Mouse (Mus musculus): ENCODE results near the gene Sfrp2. TPM values are rescaled to one million over a fixed set of nuclear protein-coding genes. Genes with fewer than 3 reads are reported as not detected.

Sfrp2 gene
- total RNA-seq, 2 experiments from 2014 or later, result not detected

DNA sequence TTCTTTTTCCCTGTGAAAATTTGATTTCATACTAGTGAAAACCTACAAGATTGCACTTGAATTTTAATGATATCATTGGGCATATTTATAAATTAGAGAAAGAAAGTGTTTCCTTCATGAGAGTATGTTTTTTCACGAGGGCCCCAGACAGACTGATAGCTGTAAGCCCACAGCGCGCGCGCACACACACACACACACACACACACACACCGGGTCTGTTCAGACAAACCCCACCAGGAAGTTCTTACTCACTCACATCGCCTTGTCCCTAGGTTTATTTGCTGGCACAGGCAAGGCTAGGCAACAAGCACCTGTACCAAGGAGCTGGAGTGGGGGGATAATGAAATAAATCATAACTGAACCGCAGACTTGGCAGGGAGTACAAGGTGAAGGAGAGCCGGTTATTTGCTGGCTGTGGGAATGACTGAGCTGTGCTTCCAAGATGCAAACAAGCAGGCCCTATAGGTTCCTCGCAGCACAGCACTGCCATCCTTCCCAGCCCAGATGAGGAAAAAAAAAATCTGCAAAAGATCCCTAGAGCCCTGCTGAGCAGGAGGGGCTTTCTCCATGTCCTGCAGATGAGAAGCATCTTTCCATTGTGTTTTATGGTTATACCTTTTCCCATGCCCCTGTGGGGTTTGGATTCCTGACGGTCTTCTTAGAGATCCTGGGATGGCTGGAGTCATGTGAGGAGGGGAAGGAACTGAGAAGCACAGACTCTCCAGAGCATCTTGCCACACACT is 2.3 kb downstream of the Sfrp2 start:
- no peak for ATAC-seq (replicated peaks; ENCODE audit: low FRiP score, low TSS enrichment, poor library complexity, severe bottlenecking)

DNA sequence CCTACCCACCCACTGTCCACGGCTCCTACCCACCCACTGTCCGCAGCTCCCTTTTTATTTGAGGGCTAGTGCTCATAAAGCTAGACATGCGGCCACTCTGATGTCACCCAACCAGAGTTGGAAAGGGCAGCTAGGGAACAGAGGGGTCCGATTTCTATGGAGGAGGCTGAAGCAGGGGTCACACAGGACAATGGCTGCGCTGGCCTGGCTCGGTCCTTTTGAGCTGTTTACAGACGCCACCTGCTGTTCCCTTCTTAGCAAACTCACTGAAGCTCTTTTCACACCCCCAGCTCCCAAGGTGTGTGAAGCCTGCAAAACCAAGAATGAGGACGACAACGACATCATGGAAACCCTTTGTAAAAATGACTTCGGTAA is 2.9 kb downstream of the Sfrp2 start:
- ATAC-seq (replicated peaks; ENCODE audit: low FRiP score, low TSS enrichment, poor library complexity, severe bottlenecking), result no peak

DNA sequence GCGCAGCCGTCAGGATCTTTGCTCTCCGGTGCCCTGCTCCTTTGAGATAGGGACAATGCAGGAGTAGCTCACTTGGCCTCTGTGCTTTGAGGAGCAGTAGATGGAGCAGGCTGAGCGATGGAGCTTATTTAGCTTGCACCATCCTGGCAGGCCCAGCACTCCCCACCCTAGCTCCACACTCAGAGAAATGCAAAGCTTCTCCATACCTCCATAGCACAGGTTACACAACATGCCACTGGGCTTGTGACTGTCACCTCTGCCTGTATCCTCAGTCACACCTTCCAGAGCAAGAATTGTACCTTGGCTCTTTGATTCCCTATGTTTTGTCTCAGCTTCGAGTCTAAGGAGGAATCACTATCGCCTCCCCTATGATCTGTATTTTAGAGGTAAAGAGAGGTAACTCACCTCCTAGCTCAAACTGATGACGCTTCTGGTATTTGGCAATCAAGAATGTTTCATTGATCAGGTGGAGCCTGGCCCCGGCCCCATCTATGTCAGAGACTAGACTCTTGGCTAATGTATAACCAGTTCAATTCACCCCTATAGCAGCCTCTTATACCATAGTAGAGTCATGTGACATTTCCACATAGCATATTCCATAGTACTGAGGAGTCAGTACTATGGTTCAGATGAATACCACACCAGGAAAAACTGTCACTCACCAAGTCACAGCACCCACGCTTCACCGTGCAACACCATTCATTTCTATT is 5.2 kb downstream of the Sfrp2 start:
- no peak for ATAC-seq (replicated peaks; ENCODE audit: low FRiP score, low TSS enrichment, poor library complexity, severe bottlenecking)

DNA sequence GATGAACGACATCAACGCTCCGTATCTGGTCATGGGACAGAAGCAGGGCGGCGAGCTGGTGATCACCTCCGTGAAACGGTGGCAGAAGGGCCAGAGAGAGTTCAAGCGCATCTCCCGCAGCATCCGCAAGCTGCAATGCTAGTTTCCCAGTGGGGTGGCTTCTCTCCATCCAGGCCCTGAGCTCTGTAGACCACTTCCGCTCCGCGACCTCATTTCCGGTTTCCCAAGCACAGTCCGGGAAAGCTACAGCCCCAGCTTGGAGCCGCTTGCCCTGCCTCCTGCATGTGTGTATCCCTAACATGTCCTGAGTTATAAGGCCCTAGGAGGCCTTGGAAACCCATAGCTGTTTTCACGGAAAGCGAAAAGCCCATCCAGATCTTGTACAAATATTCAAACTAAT is 7.2 kb downstream of the Sfrp2 start:
- no peak for ATAC-seq (replicated peaks; ENCODE audit: low FRiP score, low TSS enrichment, poor library complexity, severe bottlenecking)

DNA sequence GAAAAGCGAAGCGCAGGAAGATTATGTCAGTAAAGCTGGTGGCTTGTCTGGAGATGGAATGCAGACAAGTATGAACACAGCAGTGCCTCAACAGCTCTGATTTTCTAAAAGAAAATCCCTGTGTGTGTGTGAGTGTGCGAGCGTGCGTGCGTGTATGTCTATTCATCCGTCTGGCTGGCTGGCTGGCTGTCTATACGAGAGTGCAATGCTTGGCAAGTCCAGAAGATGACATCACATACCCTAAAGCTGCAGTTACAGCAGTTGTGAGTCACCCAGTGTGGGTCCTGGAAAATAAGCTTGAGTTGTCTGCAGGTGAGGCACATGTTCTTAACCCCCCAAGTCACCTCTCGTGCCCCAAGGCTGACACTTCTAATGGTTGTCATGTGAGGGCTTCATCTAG is 9.3 kb downstream of the Sfrp2 start:
- ATAC-seq (replicated peaks; ENCODE audit: low FRiP score, low TSS enrichment, poor library complexity, severe bottlenecking), result no peak

DNA sequence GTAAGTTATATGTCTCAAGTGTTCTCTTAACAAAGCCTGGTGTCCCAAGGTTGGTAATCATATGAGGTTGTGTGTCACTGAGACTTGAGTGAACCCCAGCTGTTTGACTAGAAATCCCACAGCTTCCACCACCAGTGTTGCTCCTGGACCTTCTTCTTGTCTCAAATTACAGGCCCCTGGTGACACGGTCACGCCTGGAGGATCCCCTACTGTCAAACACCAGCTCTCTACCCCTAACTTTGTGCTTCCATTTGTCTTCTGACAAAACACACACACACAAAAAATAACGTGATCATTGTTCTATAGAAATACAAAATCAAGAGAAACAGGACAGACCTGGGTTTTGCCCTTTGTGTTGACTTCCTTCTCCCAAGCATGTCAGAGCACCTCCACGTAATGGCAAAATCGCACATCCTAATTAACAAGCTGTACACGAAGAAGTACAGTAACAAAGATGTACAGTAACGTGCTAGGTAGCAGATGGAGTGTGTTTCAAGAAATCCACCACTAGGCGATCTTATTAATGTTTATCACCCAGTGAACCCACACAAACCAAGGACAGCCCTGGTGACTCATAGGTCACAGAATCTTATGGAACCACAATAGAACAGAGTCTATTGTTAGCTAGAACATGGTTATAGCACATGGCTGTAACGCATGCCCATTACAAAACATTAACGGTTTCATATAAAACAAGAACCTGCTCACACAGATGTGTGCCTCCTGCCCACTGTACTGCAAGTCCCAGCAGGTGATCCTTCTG is 15.5 kb downstream of the Sfrp2 start:
- ATAC-seq (replicated peaks; ENCODE audit: low FRiP score, low TSS enrichment, poor library complexity, severe bottlenecking), result no peak

DNA sequence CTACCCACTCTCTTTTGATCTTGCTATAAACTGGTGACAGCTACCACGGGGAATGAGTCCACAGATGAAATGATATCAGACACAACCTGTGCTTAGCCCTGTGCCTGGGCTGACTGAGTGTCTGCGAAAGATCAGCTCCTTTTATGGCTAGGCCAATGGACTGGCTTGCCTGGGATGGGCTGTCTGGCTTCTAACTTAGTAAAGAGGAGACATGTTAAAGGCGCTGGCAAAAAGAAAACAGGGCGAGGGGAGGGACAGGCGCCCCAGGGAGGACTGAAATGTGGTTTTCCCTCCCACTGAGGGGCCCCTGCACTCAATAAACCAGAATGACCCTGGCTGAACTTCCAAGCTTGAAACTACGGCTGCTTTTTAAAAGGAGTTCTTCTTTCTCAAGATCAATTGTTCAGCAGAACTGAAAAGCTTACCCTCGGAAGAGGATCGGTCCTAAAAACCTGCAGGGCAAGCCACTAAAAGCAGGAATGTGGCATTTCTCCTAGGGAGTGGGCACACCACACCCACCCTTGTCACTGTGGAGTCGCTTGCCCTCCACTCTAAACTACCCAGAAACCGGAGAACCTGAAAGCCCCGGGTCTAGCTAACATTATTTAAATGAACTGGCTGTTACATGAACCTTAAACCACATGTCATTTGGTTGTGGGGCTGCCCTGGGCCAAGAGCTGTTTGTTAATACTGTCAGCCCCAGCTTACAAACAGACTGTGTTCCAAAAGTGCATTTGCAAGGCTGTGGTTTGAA is 17.8 kb downstream of the Sfrp2 start:
- ATAC-seq (replicated peaks; ENCODE audit: low FRiP score, low TSS enrichment, poor library complexity, severe bottlenecking), result no peak

DNA sequence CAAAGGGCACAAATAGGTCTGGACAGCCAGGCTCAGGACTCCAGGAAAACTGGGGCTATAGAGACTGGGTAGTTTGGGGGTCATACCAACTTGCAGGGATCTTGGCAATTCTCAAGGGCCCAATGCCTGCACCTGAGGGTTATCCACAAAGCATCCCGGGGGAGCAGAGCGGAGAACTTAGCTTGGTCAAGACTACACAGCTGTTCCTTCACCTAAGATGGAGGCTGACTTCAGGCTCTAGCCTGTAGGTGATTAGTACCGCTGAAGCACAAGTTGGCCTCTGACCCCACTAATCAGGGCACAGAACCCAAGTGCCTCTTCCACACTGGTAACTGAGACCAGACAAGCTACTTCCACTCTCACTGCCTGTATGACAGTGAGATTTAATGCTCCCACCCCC is 18.6 kb downstream of the Sfrp2 start:
- no peak for ATAC-seq (replicated peaks; ENCODE audit: low FRiP score, low TSS enrichment, poor library complexity, severe bottlenecking)

DNA sequence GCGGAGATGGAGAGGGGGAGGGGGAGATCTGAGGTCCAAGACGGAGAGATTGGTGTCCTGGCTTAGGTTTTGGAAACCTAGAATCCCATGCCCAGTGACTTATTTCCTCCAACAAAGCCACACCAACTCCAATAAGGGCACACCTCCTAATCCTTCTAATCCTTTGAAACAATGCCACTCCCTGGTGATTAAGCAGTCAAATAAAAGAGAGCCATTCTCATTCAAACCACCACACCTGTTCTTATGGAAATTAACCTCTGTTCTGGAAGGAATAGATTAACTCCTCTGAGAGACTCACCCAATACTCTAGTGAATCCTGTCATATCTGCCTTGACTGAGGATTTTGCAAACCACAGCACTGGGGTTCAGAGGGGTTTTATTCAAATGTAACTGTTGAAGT is 21.0 kb downstream of the Sfrp2 start:
- no peak for ATAC-seq (replicated peaks; ENCODE audit: low FRiP score, low TSS enrichment, poor library complexity, severe bottlenecking)

DNA sequence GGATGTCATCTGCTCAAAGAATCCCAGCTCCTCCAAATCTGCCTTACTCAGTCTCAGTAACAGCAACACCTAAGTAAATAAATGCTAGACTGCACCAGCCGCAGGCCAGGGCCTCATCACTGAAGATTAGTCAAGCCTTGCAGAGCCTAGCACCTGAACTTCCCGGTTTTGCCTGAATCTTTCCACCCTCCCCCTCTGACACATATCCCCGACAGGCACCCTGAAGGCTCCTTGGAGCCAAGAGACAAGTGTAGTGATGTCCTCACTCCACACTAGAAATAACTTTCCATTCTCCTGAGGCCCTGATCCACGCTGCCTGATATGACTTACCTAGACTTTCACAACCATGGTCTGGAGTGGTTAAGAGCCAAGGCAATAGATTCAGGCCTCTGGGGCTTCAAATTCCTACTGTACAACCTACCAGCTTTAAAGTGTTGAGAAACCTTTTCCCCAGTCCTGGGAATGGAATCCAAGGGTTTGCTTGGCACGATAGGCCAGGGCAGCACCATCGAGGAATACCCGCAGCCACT is 21.7 kb downstream of the Sfrp2 start:
- no peak for ATAC-seq (replicated peaks; ENCODE audit: low FRiP score, low TSS enrichment, poor library complexity, severe bottlenecking)

DNA sequence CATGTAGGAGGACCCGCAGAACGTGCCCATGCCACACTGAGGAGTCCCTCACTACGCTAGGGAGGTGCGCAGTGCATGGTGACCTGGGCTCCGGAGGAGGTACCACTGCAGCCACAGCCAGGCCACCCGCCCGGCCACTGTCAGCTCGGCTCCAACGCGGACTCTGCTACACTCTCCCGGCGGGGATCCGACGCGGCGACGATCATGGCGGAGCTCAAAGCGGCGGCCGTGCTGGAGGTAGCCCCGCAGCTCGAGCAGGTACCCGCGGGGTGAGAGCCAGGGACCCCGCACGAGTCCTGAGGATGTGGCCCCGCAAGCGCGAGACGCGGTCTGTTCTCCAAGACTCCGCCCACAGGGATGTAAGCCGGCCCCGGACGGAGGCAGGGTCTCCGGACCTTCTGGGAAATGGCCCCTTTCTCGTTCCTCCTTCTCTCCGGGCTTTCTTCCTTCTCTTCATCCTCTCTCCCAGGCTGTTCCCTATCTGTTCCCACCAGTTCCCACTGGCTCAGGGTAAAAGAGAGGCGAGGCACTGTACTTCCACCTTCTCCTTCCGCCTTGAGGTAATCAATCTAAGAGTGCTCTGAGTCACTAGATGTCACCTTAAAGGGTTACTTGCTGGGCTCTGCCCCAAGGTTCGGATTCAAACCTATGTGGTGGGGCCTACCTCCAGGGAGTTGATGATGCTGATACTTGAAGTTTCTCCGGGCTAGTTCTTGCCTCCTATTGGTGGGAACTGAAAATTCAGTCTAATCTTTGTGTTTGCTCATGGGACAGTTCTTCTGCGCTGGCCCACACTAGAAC is 23.7 kb downstream of the Sfrp2 start:
- ATAC-seq (replicated peaks; ENCODE audit: low FRiP score, low TSS enrichment, poor library complexity, severe bottlenecking), result no peak; the same call in 1 of the 2 replicates

DNA sequence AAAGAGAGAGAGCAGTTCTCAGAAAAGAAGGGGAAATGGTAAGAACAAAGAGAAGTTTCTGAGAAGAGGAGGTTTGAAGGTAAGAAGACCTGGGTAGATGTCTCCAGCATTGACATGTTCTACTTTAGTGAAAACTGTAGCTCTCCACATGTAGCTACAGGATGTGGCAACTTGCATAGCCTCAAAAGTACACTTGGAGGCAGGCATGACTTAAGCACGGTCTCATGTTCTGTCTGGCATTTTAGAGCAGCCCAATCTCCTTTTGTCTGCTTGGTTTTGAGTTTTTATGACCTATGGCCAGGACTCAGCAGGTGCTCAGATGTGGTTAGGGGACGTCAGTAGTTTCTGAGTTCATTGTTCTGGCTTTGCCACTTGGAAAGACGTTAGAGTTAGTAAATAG is 25.3 kb downstream of the Sfrp2 start:
- no peak for ATAC-seq (replicated peaks; ENCODE audit: low FRiP score, low TSS enrichment, poor library complexity, severe bottlenecking)

DNA sequence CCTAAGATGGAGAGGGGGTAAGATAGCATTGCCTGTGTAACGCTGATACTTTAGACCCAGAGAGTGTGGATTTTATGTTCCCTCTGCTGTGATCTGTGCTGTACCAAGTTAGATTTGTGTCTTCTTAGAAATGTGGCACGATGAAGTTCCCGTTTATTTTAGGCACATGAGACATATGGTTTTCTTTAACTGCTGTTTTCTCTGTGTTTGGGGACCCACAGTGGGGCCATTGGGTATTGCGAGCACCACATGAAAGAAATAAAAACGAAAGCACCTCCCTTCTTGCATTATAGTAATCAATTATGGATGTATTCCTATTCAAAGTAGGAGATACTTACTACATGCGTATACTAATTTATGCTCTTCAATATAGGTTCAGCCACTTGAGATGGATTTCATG is 31.0 kb downstream of the Sfrp2 start:
- no peak for ATAC-seq (replicated peaks; ENCODE audit: low FRiP score, low TSS enrichment, poor library complexity, severe bottlenecking)

DNA sequence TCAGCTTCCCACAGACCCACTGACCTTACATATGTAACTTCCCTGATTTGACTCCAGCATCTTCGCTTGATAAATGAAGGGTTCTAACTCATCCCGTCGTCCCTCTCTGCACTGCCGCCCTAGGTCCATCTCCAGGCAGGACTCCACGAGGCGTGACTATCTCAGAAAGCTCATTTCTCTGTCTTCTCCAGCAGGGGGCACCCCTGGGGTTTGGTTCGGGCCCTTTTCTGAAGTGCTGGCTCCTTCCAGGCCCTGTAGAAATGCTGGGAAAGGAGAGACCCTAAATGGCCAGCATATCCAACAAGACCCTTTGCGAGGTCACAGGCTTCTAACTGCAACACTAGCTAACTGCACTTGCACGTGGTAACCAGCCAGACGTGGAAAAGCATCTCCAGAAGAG is 31.7 kb downstream of the Sfrp2 start:
- peak; percentile 93 for ATAC-seq (replicated peaks; ENCODE audit: low FRiP score, low TSS enrichment, poor library complexity, severe bottlenecking)

DNA sequence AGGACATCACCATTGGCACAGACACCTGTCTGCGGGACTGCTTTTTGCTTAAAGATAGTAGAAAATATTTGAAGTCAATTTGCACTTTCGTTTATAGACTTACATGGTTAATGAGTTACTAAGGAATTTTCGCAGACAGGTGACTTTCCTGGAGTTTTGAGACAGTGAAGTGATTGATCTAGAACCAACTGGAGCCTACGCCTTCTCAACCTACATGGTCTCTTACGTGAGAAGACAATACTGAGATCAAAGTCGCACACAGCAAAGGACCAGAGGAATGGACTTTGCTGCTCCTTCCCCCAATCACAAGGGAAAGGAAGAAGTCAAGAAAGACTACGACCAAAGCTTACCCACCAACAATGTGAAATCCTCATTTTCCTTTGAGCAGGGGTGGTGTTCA is 33.4 kb downstream of the Sfrp2 start:
- ATAC-seq (replicated peaks; ENCODE audit: low FRiP score, low TSS enrichment, poor library complexity, severe bottlenecking), result no peak

DNA sequence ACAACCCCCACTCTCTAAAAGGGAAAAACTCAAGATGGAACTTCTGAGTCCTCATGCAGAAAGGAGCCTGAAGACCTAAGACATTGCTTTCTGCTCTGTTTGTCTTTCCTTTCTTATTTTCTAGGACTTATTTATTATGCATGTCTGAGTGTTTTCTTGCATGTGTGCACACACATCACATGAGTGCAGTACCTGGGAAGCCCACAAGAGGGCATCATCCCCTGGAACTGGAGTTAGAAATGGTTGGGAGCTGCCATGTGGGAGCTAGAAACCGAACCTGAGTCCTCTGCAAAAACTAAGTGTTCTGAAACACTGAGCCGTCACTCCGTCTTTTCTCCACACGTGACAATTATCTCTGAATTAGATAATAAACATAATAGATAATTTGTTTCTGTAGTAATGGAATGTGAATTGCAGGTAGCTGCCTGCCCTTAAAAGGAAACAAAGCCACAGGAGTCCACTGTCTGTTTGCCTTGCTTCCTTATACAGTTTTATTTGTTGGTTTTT is 35.6 kb downstream of the Sfrp2 start:
- ATAC-seq (replicated peaks; ENCODE audit: low FRiP score, low TSS enrichment, poor library complexity, severe bottlenecking), result no peak

DNA sequence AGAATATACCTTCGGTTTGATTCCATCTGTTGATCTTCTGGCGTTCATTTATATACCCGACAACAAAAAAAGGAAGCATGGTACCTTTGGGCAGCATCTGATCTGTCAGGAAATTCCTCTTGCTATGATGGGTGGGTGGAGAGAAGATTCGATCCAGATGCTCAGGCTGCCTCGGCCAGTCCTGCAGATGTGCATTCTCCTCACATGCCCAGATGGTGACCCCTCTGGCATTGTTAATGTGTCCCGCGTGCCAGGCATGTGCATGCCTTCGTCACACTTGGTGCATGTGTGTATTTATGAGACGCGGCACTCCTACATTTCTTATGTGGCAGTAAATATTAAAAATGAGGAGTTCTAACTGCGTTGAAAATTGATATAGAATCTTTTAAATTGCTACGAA is 42.4 kb downstream of the Sfrp2 start:
- ATAC-seq (replicated peaks; ENCODE audit: low FRiP score, low TSS enrichment, poor library complexity, severe bottlenecking), result no peak

DNA sequence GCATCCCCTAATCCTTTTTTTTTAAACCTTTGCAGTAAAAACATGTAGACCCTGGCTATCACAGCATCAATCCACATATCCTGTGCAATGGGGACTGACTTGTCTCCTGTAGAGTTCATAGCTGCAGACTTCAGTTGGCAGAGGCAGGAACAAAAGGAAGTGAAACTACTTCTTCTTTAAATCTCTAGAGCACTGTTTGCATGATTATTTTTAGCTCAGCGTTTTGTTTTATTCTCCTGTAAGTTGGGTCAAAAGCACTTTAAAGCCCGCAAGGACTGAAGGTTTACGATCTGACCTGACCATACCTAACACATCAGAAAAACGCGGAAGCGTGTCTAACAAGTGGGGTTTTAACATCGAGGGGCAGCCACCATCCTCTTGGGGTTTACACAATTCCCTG is 45.9 kb downstream of the Sfrp2 start:
- ATAC-seq (replicated peaks; ENCODE audit: low FRiP score, low TSS enrichment, poor library complexity, severe bottlenecking), result no peak

DNA sequence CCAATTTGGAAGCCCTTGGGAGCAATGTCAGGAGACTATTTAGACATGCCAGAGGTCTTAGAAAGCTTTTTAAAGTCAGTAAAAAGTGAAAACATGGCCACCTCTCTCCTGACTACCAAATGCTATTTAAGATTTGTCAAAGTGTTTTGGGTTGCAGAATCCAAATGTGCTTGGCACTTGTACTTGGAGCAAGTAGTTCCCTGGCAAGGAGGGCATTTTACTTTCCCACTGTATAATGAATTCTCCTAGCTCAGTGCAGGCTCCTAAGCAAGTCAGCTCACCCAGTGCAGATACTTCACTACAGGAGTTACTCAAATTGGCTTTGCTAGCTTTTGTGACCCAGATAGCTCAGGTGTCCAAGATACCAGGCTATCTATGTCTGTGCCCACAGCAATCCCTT is 46.7 kb downstream of the Sfrp2 start:
- no peak for ATAC-seq (replicated peaks; ENCODE audit: low FRiP score, low TSS enrichment, poor library complexity, severe bottlenecking)
